In genomic region chr1:85750650-85751049, GRCm38 (mm10) we compare ENCODE assay signal across 16 mouse cellular contexts. TPM values are rescaled to one million over a fixed set of nuclear protein-coding genes. Genes with fewer than 3 reads are reported as not detected.
DNase-seq lines count a peak whose midpoint lies in the region; ATAC-seq and TF ChIP-seq lines count a peak whose summit lies in the region.
"Had no signal": no experiment of that assay in that cellular context is flagged by ENCODE, and none has a peak within 500 bp of the region (broad histone marks: within the 10 kb centered on the region; RNA-seq: fewer than 3 reads in every experiment).

No protein-coding gene starts in this region.

- ATAC-seq in hindbrain, embryonic 11.5 days (ENCODE audit: low FRiP score), result no peak
- peak; percentile 47 for ATAC-seq in activated CD4-positive, CD25-positive, alpha-beta regulatory T cell, adult 4 months
- 0 out of 2 replicates have a peak, but pooled peaks have one; percentile 3 for ATAC-seq in megakaryocyte progenitor cell, adult 5-6 weeks (replicated peaks; ENCODE audit: poor library complexity)
- ATAC-seq: forebrain, embryonic 16.5 days had no signal

- no peak overlapping the region for H3K4me2 ChIP-seq in hindbrain, embryonic 11.5 days (replicated peaks; ENCODE audit: low read depth, low read length)
- H3K4me2 ChIP-seq: liver, embryonic 13.5 days; stomach, embryonic 15.5 days had no signal

- DNase-seq in hindbrain, embryonic 10.5 days (ENCODE audit: low spot score), result no peak
- no peak for DNase-seq in hindbrain, embryonic 11.5 days (ENCODE audit: low spot score)
- DNase-seq in spleen, adult 2 months (ENCODE audit: low read depth in 1 of 2, low spot score in 2 of 2), result no peak
- no peak for DNase-seq in spleen, postnatal 4 days (ENCODE audit: low spot score in 2 of 2)
- no peak for DNase-seq in right cerebral cortex, postnatal 25 days
- DNase-seq in left cerebral cortex, adult 9 months (ENCODE audit: low spot score in 2 of 2), result no peak
- DNase-seq: cerebellum, adult 11 months; cerebellum, postnatal 36 days; kidney, adult 8-10 months; kidney, postnatal 4 days; liver, embryonic 13.5 days had no signal

- H3K9ac ChIP-seq in hindbrain, embryonic 11.5 days (ENCODE audit: low read depth, low read length), result no peak overlapping the region
- H3K9ac ChIP-seq: stomach, embryonic 15.5 days had no signal

- H3K36me3 ChIP-seq in hindbrain, embryonic 10.5 days, result no peaks in the 10 kb centered on the region
- H3K36me3 ChIP-seq in hindbrain, embryonic 11.5 days (ENCODE audit: control insufficient read depth, insufficient read depth, low read length), result no peaks in the 10 kb centered on the region
- no peaks in the 10 kb centered on the region for H3K36me3 ChIP-seq in spleen, adult 2 months (ENCODE audit: control insufficient read depth, insufficient read depth, low read length)
- H3K36me3 ChIP-seq: liver, embryonic 13.5 days; stomach, embryonic 15.5 days had no signal

- no peaks in the 10 kb centered on the region for H3K27me3 ChIP-seq in hindbrain, embryonic 10.5 days (ENCODE audit: insufficient read depth, poor library complexity, severe bottlenecking)
- H3K27me3 ChIP-seq in hindbrain, embryonic 11.5 days (ENCODE audit: control insufficient read depth, insufficient read depth, low read length), result no peaks in the 10 kb centered on the region
- H3K27me3 ChIP-seq in spleen, adult 2 months (ENCODE audit: control insufficient read depth, insufficient read depth, low read length), result no peaks in the 10 kb centered on the region
- H3K27me3 ChIP-seq: liver, embryonic 13.5 days; stomach, embryonic 15.5 days had no signal

- TF ChIP-seq POLR2A in spleen, adult 2 months (IDR thresholded peaks at IDR 0.05; ENCODE audit: low read depth, low read length), result no peak

- no peak overlapping the region for H3K4me3 ChIP-seq in hindbrain, embryonic 10.5 days
- no peak overlapping the region for H3K4me3 ChIP-seq in hindbrain, embryonic 11.5 days (ENCODE audit: low read depth, low read length)
- no peak overlapping the region for H3K4me3 ChIP-seq in spleen, adult 2 months (ENCODE audit: extremely low read depth, insufficient read depth, insufficient read length)
- H3K4me3 ChIP-seq: erythroblast, embryonic 14.5 days; liver, embryonic 13.5 days; stomach, embryonic 15.5 days had no signal

- TF ChIP-seq CTCF in spleen, adult 2 months (IDR thresholded peaks at IDR 0.05; ENCODE audit: extremely low read depth, insufficient read depth, insufficient read length, insufficient replicate concordance), result no peak

- H3K27ac ChIP-seq in hindbrain, embryonic 10.5 days, result peak overlapping the region; percentile 60; the same call in 1 of the 2 replicates
- no peak overlapping the region for H3K27ac ChIP-seq in hindbrain, embryonic 11.5 days (ENCODE audit: low read depth, low read length)
- peak overlapping the region; percentile 81 for H3K27ac ChIP-seq in spleen, adult 2 months (ENCODE audit: insufficient read depth, low read length)
- H3K27ac ChIP-seq: liver, embryonic 13.5 days; stomach, embryonic 15.5 days had no signal

- H3K9me3 ChIP-seq in hindbrain, embryonic 10.5 days, result no peaks in the 10 kb centered on the region
- H3K9me3 ChIP-seq in hindbrain, embryonic 11.5 days (ENCODE audit: control insufficient read depth, low read length), result no peaks in the 10 kb centered on the region
- H3K9me3 ChIP-seq: liver, embryonic 13.5 days; stomach, embryonic 15.5 days had no signal

- WGBS in hindbrain, embryonic 10.5 days, result 81% methylated on average over 4 of the region's 4 CpGs
- WGBS in hindbrain, embryonic 11.5 days, result 91% methylated on average over 4 of the region's 4 CpGs
- 45% methylated on average over 4 of the region's 4 CpGs for WGBS in spleen, adult 2 months

- peaks cover 16% of the 10 kb centered on the region for H3K4me1 ChIP-seq in hindbrain, embryonic 10.5 days (replicated peaks)
- no peaks in the 10 kb centered on the region for H3K4me1 ChIP-seq in hindbrain, embryonic 11.5 days (replicated peaks; ENCODE audit: control insufficient read depth, insufficient read depth, low read length)
- H3K4me1 ChIP-seq in spleen, adult 2 months (ENCODE audit: control insufficient read depth, insufficient read depth, insufficient read length), result peaks cover 18% of the 10 kb centered on the region; the same call in 1 of the 2 replicates

RNA-seq across cellular contexts. Expression of gene A630001G21Rik, which starts 27.8 kb away (rescaled TPM):
- 1.3 and 1.4 TPM in 2 replicates for polyA plus RNA-seq in hindbrain, embryonic 10.5 days (2016; fragmentation: Nextera tagmentation; extraction: Ambion mirVana)
- polyA plus RNA-seq in hindbrain, embryonic 11.5 days (2014; fragmentation: Nextera tagmentation; extraction: Ambion mirVana), result 1.4 and 2.3 TPM in 2 replicates
- polyA plus RNA-seq in spleen, adult 2 months (2012; rRNA removed), result 21.3 and 28.4 TPM in 2 replicates
- polyA plus RNA-seq in activated CD4-positive, CD25-positive, alpha-beta regulatory T cell, adult 4 months (2017; shearing (Covaris generic)), result 10 to 100 TPM; 36.4 to 40.2 TPM
- 81.4 and 86.3 TPM in 2 replicates for total RNA-seq in megakaryocyte progenitor cell, adult 5-6 weeks (2015)
- total RNA-seq in megakaryocyte progenitor cell, adult 5-6 weeks (2017), result 57.5 and 65.8 TPM in 2 replicates

RNA-seq across cellular contexts. Expression of gene Cab39, which starts 42.6 kb away (rescaled TPM):
- 41.7 and 43.1 TPM in 2 replicates for polyA plus RNA-seq in hindbrain, embryonic 10.5 days (2016; fragmentation: Nextera tagmentation; extraction: Ambion mirVana)
- 72.7 and 77.1 TPM in 2 replicates for polyA plus RNA-seq in hindbrain, embryonic 11.5 days (2014; fragmentation: Nextera tagmentation; extraction: Ambion mirVana)
- 24.1 and 25.0 TPM in 2 replicates for polyA plus RNA-seq in spleen, adult 2 months (2012; rRNA removed)
- 10 to 100 TPM; 45.1 to 58.3 TPM for polyA plus RNA-seq in activated CD4-positive, CD25-positive, alpha-beta regulatory T cell, adult 4 months (2017; shearing (Covaris generic))
- 83.1 and 84.9 TPM in 2 replicates for total RNA-seq in megakaryocyte progenitor cell, adult 5-6 weeks (2015)
- 122 and 126 TPM in 2 replicates for total RNA-seq in megakaryocyte progenitor cell, adult 5-6 weeks (2017)
